In genomic region chr12:104904138-104904537, GRCm38 (mm10) we compare ENCODE assay signal across 11 mouse cellular contexts. TPM values are rescaled to one million over a fixed set of nuclear protein-coding genes. Genes with fewer than 3 reads are reported as not detected.
A peak's percentile ranks its signal among the peaks of the same experiment; 100 is the strongest.
DNase-seq lines count a peak whose midpoint lies in the region; ATAC-seq lines count a peak whose summit lies in the region.
"Had no signal": no experiment of that assay in that cellular context is flagged by ENCODE, and none has a peak within 500 bp of the region (broad histone marks: within the 10 kb centered on the region; RNA-seq: fewer than 3 reads in every experiment).

No protein-coding gene starts in this region.

- WGBS in midbrain, embryonic 10.5 days = 33% methylated on average over 5 of the region's 5 CpGs
- WGBS in midbrain, embryonic 15.5 days = 40% methylated on average over 5 of the region's 5 CpGs
- WGBS in kidney, embryonic 16.5 days = 7% methylated on average over 5 of the region's 5 CpGs
- WGBS in forebrain, embryonic 15.5 days = 35% methylated on average over 5 of the region's 5 CpGs

- no peak overlapping the region for H3K4me2 ChIP-seq in midbrain, embryonic 15.5 days
- no peak overlapping the region for H3K4me2 ChIP-seq in kidney, embryonic 16.5 days (replicated peaks; ENCODE audit: low read depth, low read length)
- no peak overlapping the region for H3K4me2 ChIP-seq in forebrain, embryonic 15.5 days (replicated peaks)
- H3K4me2 ChIP-seq: heart, embryonic 15.5 days had no signal

- peaks cover 3% of the 10 kb centered on the region for H3K9me3 ChIP-seq in midbrain, embryonic 10.5 days (replicated peaks)
- H3K9me3 ChIP-seq in midbrain, embryonic 15.5 days = no peaks in the 10 kb centered on the region
- no peaks in the 10 kb centered on the region for H3K9me3 ChIP-seq in kidney, embryonic 16.5 days (ENCODE audit: low read length)
- H3K9me3 ChIP-seq in forebrain, embryonic 15.5 days = no peaks in the 10 kb centered on the region
- H3K9me3 ChIP-seq: heart, embryonic 15.5 days had no signal

- H3K4me3 ChIP-seq in midbrain, embryonic 10.5 days = no peak overlapping the region
- no peak overlapping the region for H3K4me3 ChIP-seq in midbrain, embryonic 15.5 days
- H3K4me3 ChIP-seq in kidney, embryonic 16.5 days (ENCODE audit: low read length) = no peak overlapping the region
- no peak overlapping the region for H3K4me3 ChIP-seq in forebrain, embryonic 15.5 days
- H3K4me3 ChIP-seq: heart, embryonic 15.5 days had no signal

- DNase-seq in midbrain, embryonic 10.5 days (ENCODE audit: low spot score) = no peak
- DNase-seq in embryo, embryonic 10.5 days (ENCODE audit: low spot score) = peak; percentile 63
- peak; percentile 11 to 14 for DNase-seq in spleen, postnatal 36 days (ENCODE audit: low spot score in 2 of 2)
- no peak for DNase-seq in right cerebral cortex, adult 2 months (ENCODE audit: low spot score in 2 of 2)
- no peak for DNase-seq in testis, postnatal 10 days (ENCODE audit: low spot score)
- DNase-seq: adrenal gland, postnatal 36 days; cerebellum, adult 9-10 months had no signal

- ATAC-seq in midbrain, embryonic 15.5 days (replicated peaks) = no peak
- ATAC-seq in kidney, embryonic 16.5 days (ENCODE audit: low FRiP score, low TSS enrichment) = peak; percentile 87
- no peak for ATAC-seq in forebrain, embryonic 15.5 days (replicated peaks)

- no peak overlapping the region for H3K9ac ChIP-seq in midbrain, embryonic 15.5 days
- H3K9ac ChIP-seq in kidney, embryonic 16.5 days (replicated peaks; ENCODE audit: low read length) = no peak overlapping the region; the same call in 1 of the 2 replicates
- H3K9ac ChIP-seq in forebrain, embryonic 15.5 days (replicated peaks) = no peak overlapping the region
- H3K9ac ChIP-seq: heart, embryonic 15.5 days had no signal

- peak overlapping the region; percentile 52 for H3K27ac ChIP-seq in midbrain, embryonic 10.5 days (replicated peaks)
- H3K27ac ChIP-seq in midbrain, embryonic 15.5 days = no peak overlapping the region
- H3K27ac ChIP-seq in kidney, embryonic 16.5 days (ENCODE audit: low read length) = peak overlapping the region; percentile 85
- H3K27ac ChIP-seq in forebrain, embryonic 15.5 days (replicated peaks) = no peak overlapping the region
- H3K27ac ChIP-seq: heart, embryonic 15.5 days had no signal

- peaks cover 62% of the 10 kb centered on the region for H3K4me1 ChIP-seq in midbrain, embryonic 10.5 days
- H3K4me1 ChIP-seq in midbrain, embryonic 15.5 days = peaks cover 18% of the 10 kb centered on the region
- H3K4me1 ChIP-seq in kidney, embryonic 16.5 days (ENCODE audit: insufficient read depth, low read length) = peaks cover 41% of the 10 kb centered on the region
- peaks cover 26% of the 10 kb centered on the region for H3K4me1 ChIP-seq in forebrain, embryonic 15.5 days

- H3K36me3 ChIP-seq in midbrain, embryonic 10.5 days = no peaks in the 10 kb centered on the region
- H3K36me3 ChIP-seq in midbrain, embryonic 15.5 days (replicated peaks) = no peaks in the 10 kb centered on the region
- no peaks in the 10 kb centered on the region for H3K36me3 ChIP-seq in kidney, embryonic 16.5 days (ENCODE audit: insufficient read depth, low read length)
- H3K36me3 ChIP-seq in forebrain, embryonic 15.5 days = no peaks in the 10 kb centered on the region
- H3K36me3 ChIP-seq: heart, embryonic 15.5 days had no signal

- peaks cover 42% of the 10 kb centered on the region for H3K27me3 ChIP-seq in midbrain, embryonic 10.5 days (ENCODE audit: low read depth, poor library complexity, severe bottlenecking)
- H3K27me3 ChIP-seq in midbrain, embryonic 15.5 days (replicated peaks) = no peaks in the 10 kb centered on the region
- no peaks in the 10 kb centered on the region for H3K27me3 ChIP-seq in kidney, embryonic 16.5 days (ENCODE audit: insufficient read depth, low read length)
- H3K27me3 ChIP-seq in forebrain, embryonic 15.5 days = no peaks in the 10 kb centered on the region
- H3K27me3 ChIP-seq: heart, embryonic 15.5 days had no signal

RNA-seq across cellular contexts. Expression of gene Clmn, which starts 39.3 kb away (rescaled TPM):
- polyA plus RNA-seq in midbrain, embryonic 10.5 days (2016; fragmentation: Nextera tagmentation; extraction: Ambion mirVana) = 1.7 and 1.9 TPM in 2 replicates
- 1.4 and 1.7 TPM in 2 replicates for polyA plus RNA-seq in midbrain, embryonic 15.5 days (2015; fragmentation: Nextera tagmentation; extraction: Ambion mirVana)
- 5.0 and 5.1 TPM in 2 replicates for polyA plus RNA-seq in kidney, embryonic 16.5 days (2015; fragmentation: Nextera tagmentation; extraction: Ambion mirVana)
- polyA plus RNA-seq in forebrain, embryonic 15.5 days (2015; fragmentation: Nextera tagmentation; extraction: Ambion mirVana) = 1.0 and 1.2 TPM in 2 replicates

Comparison
In these comparisons a context has a peak if more than half of its experiments do, and no peak if none do; other contexts are left out.
1. H3K27ac ChIP-seq: peak in midbrain, embryonic 10.5 days (single experiment) and kidney, embryonic 16.5 days (single experiment); none in midbrain, embryonic 15.5 days (single experiment) and forebrain, embryonic 15.5 days (single experiment).
2. DNase-seq: peak in embryo, embryonic 10.5 days (single experiment) and spleen, postnatal 36 days (2 of 2); none in midbrain, embryonic 10.5 days (single experiment), right cerebral cortex, adult 2 months (0 of 2) and testis, postnatal 10 days (single experiment).